Mouse (Mus musculus): ENCODE results near the gene Kcnj11.

DNA sequence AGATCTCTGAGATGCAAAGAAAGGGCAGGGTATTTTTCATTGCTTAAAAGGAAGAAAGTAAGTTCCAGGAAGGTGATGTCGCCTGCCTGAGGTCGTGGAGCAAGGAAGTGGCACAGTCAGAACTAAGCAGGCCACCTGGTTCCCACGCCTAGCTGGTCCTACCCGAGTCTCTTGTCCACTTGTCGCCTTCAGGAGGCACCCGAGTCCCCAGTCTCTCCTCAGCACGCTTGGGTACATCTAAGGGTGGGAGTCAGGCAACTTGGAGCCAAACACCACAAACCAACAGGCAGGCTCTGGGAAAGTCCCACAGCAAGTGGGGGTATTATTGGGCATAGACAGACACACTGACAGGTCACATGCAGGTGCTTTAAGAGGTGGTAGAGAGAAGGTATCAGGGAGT lies 30.2 kb upstream of the Kcnj11 start:
- TF ChIP-seq CTCF (IDR thresholded peaks at IDR 0.05) (no peak), EP300 (IDR thresholded peaks at IDR 0.05; ENCODE audit: insufficient read depth, low read depth, low read length) (no peak), POLR2A (IDR thresholded peaks at IDR 0.05; ENCODE audit: insufficient read depth, low read depth, low read length) (no peak)
